Mouse (Mus musculus): ENCODE measurements around the gene Fkbp2. TPM values are rescaled to one million over a fixed set of nuclear protein-coding genes. Genes with fewer than 3 reads are reported as not detected.

Fkbp2 gene
- total and polyA plus RNA-seq, 2 experiments from 2014 or later: 0.65 to 59.9 TPM

DNA sequence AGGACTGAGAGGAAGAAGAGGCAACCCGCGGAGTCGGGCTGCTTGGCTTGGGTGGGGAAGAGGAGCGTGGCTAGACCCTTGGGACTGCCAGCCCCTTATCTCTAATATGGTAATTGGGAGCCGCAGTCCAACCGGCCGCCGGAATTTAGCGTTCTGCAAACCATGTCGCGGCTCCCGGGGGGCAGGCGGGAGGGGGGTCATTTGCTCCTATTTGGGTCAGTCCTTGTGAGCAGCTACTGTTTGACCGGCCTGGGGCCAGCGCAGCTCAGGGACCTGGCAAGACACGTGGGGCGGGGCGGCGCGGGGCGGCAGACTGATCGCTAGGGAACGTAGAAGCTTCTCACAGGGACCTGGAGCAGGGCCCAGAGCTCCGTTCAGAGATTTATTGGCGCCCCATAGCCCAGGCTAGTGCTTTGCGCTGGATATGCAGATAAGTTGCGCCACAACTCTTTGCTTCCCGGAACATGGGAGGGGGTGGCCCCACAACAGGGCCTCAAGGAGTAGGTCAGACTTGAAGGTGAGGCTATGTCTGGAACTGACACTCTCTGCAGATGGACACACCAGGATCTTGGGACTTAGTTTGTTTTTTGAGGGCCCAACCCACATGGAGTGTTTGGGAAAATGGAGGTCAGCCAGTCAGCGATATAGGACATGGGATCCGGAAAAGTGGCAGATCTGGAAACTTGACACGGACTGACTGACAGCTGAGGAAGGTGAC, 28.1 kb downstream of the Fkbp2 start:
- Histone ChIP-seq H3K27me3 (ENCODE audit: control insufficient read depth, insufficient read depth, low read length) (no peaks in the 10 kb centered on the region), H3K4me2 (ENCODE audit: low read depth, low read length) (peak overlapping the region; percentile 81), H3K4me3 (ENCODE audit: low read depth, low read length) (peak overlapping the region; percentile 71), H3K9me3 (replicated peaks; ENCODE audit: control insufficient read depth, low read length) (no peaks in the 10 kb centered on the region), H3K27ac (ENCODE audit: low read depth) (peak overlapping the region; percentile 96), H3K4me1 (ENCODE audit: control insufficient read depth, insufficient read depth) (peaks cover 30% of the 10 kb centered on the region), H3K36me3 (replicated peaks; ENCODE audit: control insufficient read depth, insufficient read depth, low read length) (0 out of 2 replicates have a peak, but pooled peaks cover 7% of the 10 kb centered on the region), H3K9ac (replicated peaks; ENCODE audit: low read depth, low read length) (peak overlapping the region; percentile 74)
- TF ChIP-seq CTCF (IDR thresholded peaks at IDR 0.05; ENCODE audit: low read depth) (no peak), EP300 (IDR thresholded peaks at IDR 0.05; ENCODE audit: low read depth) (0 out of 2 replicates have a peak, but pooled peaks have one; percentile 4)
- 1% methylated on average over 31 of the region's 31 CpGs for WGBS
- peak; percentile 45 for ATAC-seq (ENCODE audit: insufficient read depth, low read depth)
- DNase-seq (ENCODE audit: low spot score): peak; percentile 80

DNA sequence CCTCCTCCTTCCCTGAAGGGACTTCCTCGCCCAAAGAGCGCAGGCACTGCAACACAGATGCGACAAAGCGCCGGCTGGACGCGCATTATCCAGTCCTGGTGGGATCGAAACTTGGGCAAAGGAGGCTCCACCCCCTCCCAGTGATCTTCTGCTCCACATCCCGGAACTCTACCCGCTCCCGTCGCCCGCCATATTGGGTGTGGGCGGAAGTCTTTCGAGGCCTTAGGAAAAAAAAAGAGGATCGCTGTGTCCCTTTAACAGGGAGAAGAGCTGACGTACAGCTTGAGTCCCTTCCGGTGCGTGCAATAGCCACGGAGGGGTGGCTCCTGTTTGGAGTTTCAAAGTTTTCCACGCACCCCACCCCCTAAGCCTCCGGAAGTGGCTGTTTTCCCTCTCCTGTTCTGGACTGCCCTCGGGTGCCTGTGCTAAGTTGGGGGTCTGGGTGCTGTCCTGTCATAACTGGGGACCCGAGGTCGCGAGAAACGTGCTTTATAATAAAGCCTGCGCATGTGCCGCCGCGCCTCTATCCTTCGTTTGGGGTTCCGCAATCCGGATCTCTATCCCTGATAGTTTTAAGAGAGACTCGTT, 28.8 kb downstream of the Fkbp2 start:
- TF ChIP-seq CTCF (IDR thresholded peaks at IDR 0.05; ENCODE audit: low read depth) (no peak), EP300 (IDR thresholded peaks at IDR 0.05; ENCODE audit: low read depth) (peak; percentile 94)
- peak; percentile 75 for ATAC-seq (ENCODE audit: insufficient read depth, low read depth)
- no peaks in the 10 kb centered on the region for H3K9me3 ChIP-seq (replicated peaks; ENCODE audit: control insufficient read depth, low read length)

DNA sequence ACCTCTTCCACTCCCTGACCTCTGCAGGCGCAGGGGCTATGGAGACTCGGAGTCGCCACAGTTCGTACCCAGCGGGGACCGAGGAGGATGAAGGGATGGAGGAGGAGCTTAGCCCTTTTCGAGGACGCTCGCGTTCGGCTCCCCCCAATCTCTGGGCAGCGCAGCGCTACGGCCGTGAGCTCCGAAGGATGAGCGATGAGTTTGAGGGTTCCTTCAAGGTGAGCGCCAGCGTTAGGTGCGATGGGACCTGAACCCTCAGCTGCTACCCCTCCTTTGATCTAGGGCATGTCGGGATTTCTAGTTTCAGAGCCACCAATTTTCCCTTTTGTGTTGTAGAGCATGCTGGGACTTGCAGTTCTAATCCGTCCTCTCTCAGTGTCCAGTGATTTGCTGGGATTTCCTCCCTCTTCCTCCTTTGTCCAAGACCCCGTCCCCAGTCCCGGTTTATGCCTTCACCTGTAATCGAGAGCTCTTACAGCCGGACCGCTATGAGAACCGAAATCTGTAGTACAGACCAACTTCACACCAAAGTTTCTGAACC, 29.6 kb downstream of the Fkbp2 start:
- H3K9ac ChIP-seq (replicated peaks; ENCODE audit: low read depth, low read length): peak overlapping the region; percentile 74
- under 1% methylated on average over 28 of the region's 28 CpGs for WGBS
- H3K27me3 ChIP-seq (ENCODE audit: control insufficient read depth, insufficient read depth, low read length): no peaks in the 10 kb centered on the region
- DNase-seq (ENCODE audit: low spot score): peak; percentile 73
- 0 out of 2 replicates have a peak, but pooled peaks cover 11% of the 10 kb centered on the region for H3K36me3 ChIP-seq (replicated peaks; ENCODE audit: control insufficient read depth, insufficient read depth, low read length)
- H3K4me1 ChIP-seq (ENCODE audit: control insufficient read depth, insufficient read depth): peaks cover 26% of the 10 kb centered on the region
- H3K4me3 ChIP-seq (ENCODE audit: low read depth, low read length): peak overlapping the region; percentile 71
- H3K27ac ChIP-seq (ENCODE audit: low read depth): peak overlapping the region; percentile 96
- peak; percentile 14; the same call in 1 of the 2 replicates for ATAC-seq (ENCODE audit: insufficient read depth, low read depth)
- no peak for TF ChIP-seq EP300 (IDR thresholded peaks at IDR 0.05; ENCODE audit: low read depth)
- no peak for TF ChIP-seq CTCF (IDR thresholded peaks at IDR 0.05; ENCODE audit: low read depth)
- no peaks in the 10 kb centered on the region for H3K9me3 ChIP-seq (replicated peaks; ENCODE audit: control insufficient read depth, low read length)
- peak overlapping the region; percentile 81 for H3K4me2 ChIP-seq (ENCODE audit: low read depth, low read length)

More for the DNA sequence above, 28.8 kb downstream of the Fkbp2 start:
- under 1% methylated on average over 35 of the region's 35 CpGs for WGBS
- DNase-seq (ENCODE audit: low spot score): peak; percentile 97
- Histone ChIP-seq H3K36me3 (replicated peaks; ENCODE audit: control insufficient read depth, insufficient read depth, low read length) (0 out of 2 replicates have a peak, but pooled peaks cover 7% of the 10 kb centered on the region), H3K4me1 (ENCODE audit: control insufficient read depth, insufficient read depth) (peaks cover 30% of the 10 kb centered on the region), H3K4me2 (ENCODE audit: low read depth, low read length) (peak overlapping the region; percentile 81), H3K9ac (replicated peaks; ENCODE audit: low read depth, low read length) (peak overlapping the region; percentile 74), H3K27ac (ENCODE audit: low read depth) (peak overlapping the region; percentile 96), H3K4me3 (ENCODE audit: low read depth, low read length) (peak overlapping the region; percentile 71), H3K27me3 (ENCODE audit: control insufficient read depth, insufficient read depth, low read length) (no peaks in the 10 kb centered on the region)

DNA sequence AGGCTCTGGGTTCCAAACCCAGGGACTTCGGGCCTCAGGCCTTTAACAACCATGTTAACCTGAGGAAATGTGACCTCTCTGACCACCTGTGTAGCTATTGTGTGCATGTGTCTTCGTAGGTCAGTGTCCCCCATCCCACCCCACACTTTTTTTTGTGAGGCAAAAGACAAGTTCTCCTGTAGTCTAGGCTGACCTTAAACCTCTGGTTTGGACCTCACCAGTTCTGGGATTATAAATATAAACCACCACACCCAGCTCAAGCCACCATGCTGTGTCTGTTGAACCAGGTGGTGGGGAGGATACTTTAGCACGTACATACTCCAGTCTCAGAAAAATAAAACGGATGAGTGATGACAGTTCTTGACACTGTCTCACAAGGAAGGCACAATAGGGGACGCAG, 30.4 kb downstream of the Fkbp2 start:
- no peak for DNase-seq (ENCODE audit: low spot score)
- TF ChIP-seq EP300 (IDR thresholded peaks at IDR 0.05; ENCODE audit: low read depth) (no peak), CTCF (IDR thresholded peaks at IDR 0.05; ENCODE audit: low read depth) (no peak)
- Histone ChIP-seq H3K36me3 (replicated peaks; ENCODE audit: control insufficient read depth, insufficient read depth, low read length) (0 out of 2 replicates have a peak, but pooled peaks cover 7% of the 10 kb centered on the region), H3K9me3 (replicated peaks; ENCODE audit: control insufficient read depth, low read length) (no peaks in the 10 kb centered on the region), H3K27ac (ENCODE audit: low read depth) (0 out of 2 replicates have a peak overlapping the region, but pooled peaks have one; percentile 96), H3K27me3 (ENCODE audit: control insufficient read depth, insufficient read depth, low read length) (no peaks in the 10 kb centered on the region), H3K4me3 (ENCODE audit: low read depth, low read length) (peak overlapping the region; percentile 71), H3K9ac (replicated peaks; ENCODE audit: low read depth, low read length) (peak overlapping the region; percentile 74; the same call in 1 of the 2 replicates), H3K4me1 (ENCODE audit: control insufficient read depth, insufficient read depth) (peaks cover 22% of the 10 kb centered on the region), H3K4me2 (ENCODE audit: low read depth, low read length) (peak overlapping the region; percentile 81)
- no peak for ATAC-seq (ENCODE audit: insufficient read depth, low read depth)
- WGBS: 55% methylated on average over 5 of the region's 5 CpGs

DNA sequence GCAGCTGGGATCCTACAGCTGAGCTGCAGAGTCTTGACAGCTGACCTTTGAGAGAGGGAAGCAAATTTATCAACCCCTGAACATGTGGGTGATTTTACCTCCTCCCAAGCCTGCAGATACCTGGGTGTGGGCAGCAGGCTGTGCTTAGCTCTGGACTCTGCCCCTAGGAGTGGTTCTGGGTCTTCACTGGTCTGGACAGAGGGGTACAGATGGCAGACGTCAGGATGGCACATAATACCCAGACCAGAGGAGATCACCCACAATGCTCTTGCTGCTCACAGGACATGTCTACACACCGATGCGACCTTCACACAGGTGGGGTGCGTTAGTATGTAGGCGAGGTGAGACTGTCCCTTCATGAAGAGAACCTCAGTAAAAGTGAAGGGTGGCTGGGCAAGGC, 30.8 kb downstream of the Fkbp2 start:
- H3K4me2 ChIP-seq (ENCODE audit: low read depth, low read length): no peak overlapping the region
- no peak overlapping the region for H3K4me3 ChIP-seq (ENCODE audit: low read depth, low read length)

More for the DNA sequence above, 30.8 kb downstream of the Fkbp2 start:
- Histone ChIP-seq H3K9ac (replicated peaks; ENCODE audit: low read depth, low read length) (no peak overlapping the region), H3K4me1 (ENCODE audit: control insufficient read depth, insufficient read depth) (peaks cover 22% of the 10 kb centered on the region), H3K27ac (ENCODE audit: low read depth) (no peak overlapping the region), H3K36me3 (replicated peaks; ENCODE audit: control insufficient read depth, insufficient read depth, low read length) (0 out of 2 replicates have a peak, but pooled peaks cover 4% of the 10 kb centered on the region), H3K27me3 (ENCODE audit: control insufficient read depth, insufficient read depth, low read length) (no peaks in the 10 kb centered on the region), H3K9me3 (replicated peaks; ENCODE audit: control insufficient read depth, low read length) (no peaks in the 10 kb centered on the region)
- TF ChIP-seq EP300 (IDR thresholded peaks at IDR 0.05; ENCODE audit: low read depth) (no peak), CTCF (IDR thresholded peaks at IDR 0.05; ENCODE audit: low read depth) (no peak)
- WGBS: 91% methylated on average over 5 of the region's 5 CpGs
- DNase-seq (ENCODE audit: low spot score) (no peak), ATAC-seq (ENCODE audit: insufficient read depth, low read depth) (no peak)

Data from heart, postnatal 0 days (tissue).